Mouse (Mus musculus) neural tube, embryonic 11.5 days (tissue): ENCODE measurements around the gene Slc15a3. TPM values are rescaled to one million over a fixed set of nuclear protein-coding genes. Genes with fewer than 3 reads are reported as not detected.

Source experiments
- ATAC-seq: fragments of 200-750 bp; cut with Nextera tagmentation; 2 replicates; pipeline ENCODE4 v1.8.0; 2017; ENCODE audit warnings: moderate number of reproducible peaks, mild to moderate bottlenecking, moderate TSS enrichment, moderate library complexity; ENCODE audit not compliant: insufficient read depth, low FRiP score, low TSS enrichment
- DNase-seq: peaks from one replicate; pipeline ENCODE4 v3.0.0-alpha.2; 2015; ENCODE audit warnings: low spot score
- H3K27ac ChIP-seq: fragments of 300-500 bp; sonication (generic); 2 replicates; pipeline ENCODE4 v1.5.1; 2014; ENCODE audit warnings: low read depth, mild to moderate bottlenecking, low read length
- H3K27me3 ChIP-seq: fragments of 300-500 bp; sonication (generic); 2 replicates; pipeline ENCODE4 v1.6.1; 2014; ENCODE audit warnings: mild to moderate bottlenecking, low read length, mixed read lengths; ENCODE audit not compliant: control insufficient read depth, insufficient read depth
- H3K36me3 ChIP-seq: fragments of 300-500 bp; sonication (generic); 2 replicates; pipeline ENCODE4 v1.6.1; 2014; ENCODE audit warnings: mild to moderate bottlenecking, low read length, moderate library complexity, mixed read lengths; ENCODE audit not compliant: control insufficient read depth, insufficient read depth
- H3K4me1 ChIP-seq: fragments of 300-500 bp; sonication (generic); 2 replicates; pipeline ENCODE4 v1.6.1; 2014; ENCODE audit warnings: low read length, mixed read lengths; ENCODE audit not compliant: control insufficient read depth, insufficient read depth
- H3K4me2 ChIP-seq: fragments of 300-500 bp; sonication (generic); 2 replicates; pipeline ENCODE4 v1.6.1; 2014; ENCODE audit warnings: low read depth, mild to moderate bottlenecking, moderate library complexity
- H3K4me3 ChIP-seq: fragments of 300-500 bp; sonication (generic); 2 replicates; pipeline ENCODE4 v1.5.1; 2014; ENCODE audit warnings: low read depth, low read length
- H3K9ac ChIP-seq: fragments of 300-500 bp; sonication (generic); 2 replicates; pipeline ENCODE4 v1.6.1; 2014; ENCODE audit warnings: mild to moderate bottlenecking, low read length
- H3K9me3 ChIP-seq: fragments of 300-500 bp; sonication (generic); 2 replicates; pipeline ENCODE4 v1.6.1; 2016; ENCODE audit warnings: low read length; ENCODE audit not compliant: control insufficient read depth
- WGBS: fragments of 180-500 bp; shearing (Covaris S2); extraction: QIAGEN DNeasy Blood & Tissue Kit; methylation state at CpG from one replicate; pipeline ENCODE4 v1.1.7; 2014; 5-methylcytosine and 5-hydroxymethylcytosine counted together
- polyA plus RNA-seq: library from polyadenylated mRNA; unstranded; fragments of >200 nt; fragmentation: Nextera tagmentation; extraction: Ambion mirVana; gene quantifications from 2 replicates; pipeline ENCODE4 v1.2.1, GENCODE M21; 2014

Gene Slc15a3
- polyA plus RNA-seq, 1 experiment from 2014 or later = 0.09 TPM

GRCm38 (mm10) chr19:10832030-10832429 lies 7.5 kb upstream of the Slc15a3 start:
- no peak for ATAC-seq
- Histone ChIP-seq H3K4me2 (no peak overlapping the region), H3K27me3 (no peaks in the 10 kb centered on the region), H3K4me1 (no peaks in the 10 kb centered on the region), H3K27ac (no peak overlapping the region), H3K9ac (no peak overlapping the region), H3K9me3 (0 out of 2 replicates have a peak, but pooled peaks cover 4% of the 10 kb centered on the region), H3K36me3 (no peaks in the 10 kb centered on the region), H3K4me3 (no peak overlapping the region)
- DNase-seq = no peak
- 83% methylated on average over 3 of the region's 3 CpGs for WGBS

GRCm38 (mm10) chr19:10833611-10834010 lies 5.9 kb upstream of the Slc15a3 start:
- Histone ChIP-seq H3K27ac (no peak overlapping the region), H3K9ac (no peak overlapping the region), H3K4me1 (no peaks in the 10 kb centered on the region), H3K4me3 (no peak overlapping the region), H3K36me3 (no peaks in the 10 kb centered on the region), H3K9me3 (0 out of 2 replicates have a peak, but pooled peaks cover 4% of the 10 kb centered on the region), H3K4me2 (no peak overlapping the region), H3K27me3 (no peaks in the 10 kb centered on the region)
- no peak for ATAC-seq
- WGBS = 81% methylated on average over 3 of the region's 3 CpGs
- no peak for DNase-seq

GRCm38 (mm10) chr19:10835671-10836070 lies 3.9 kb upstream of the Slc15a3 start:
- H3K4me3 ChIP-seq = no peak overlapping the region
- DNase-seq (no peak), ATAC-seq (no peak)
- H3K4me1 ChIP-seq = no peaks in the 10 kb centered on the region
- no peaks in the 10 kb centered on the region for H3K36me3 ChIP-seq
- no peak overlapping the region for H3K9ac ChIP-seq
- 70% methylated on average over 3 of the region's 3 CpGs for WGBS
- no peak overlapping the region for H3K4me2 ChIP-seq
- H3K9me3 ChIP-seq = 0 out of 2 replicates have a peak, but pooled peaks cover 4% of the 10 kb centered on the region
- H3K27ac ChIP-seq = no peak overlapping the region
- H3K27me3 ChIP-seq = no peaks in the 10 kb centered on the region

GRCm38 (mm10) chr19:10841721-10842626 lies 2.4 kb downstream of the Slc15a3 start:
- H3K4me1 ChIP-seq = no peaks in the 10 kb centered on the region
- 51% methylated on average over 16 of the region's 16 CpGs for WGBS
- no peaks in the 10 kb centered on the region for H3K27me3 ChIP-seq
- no peak for ATAC-seq
- no peak overlapping the region for H3K27ac ChIP-seq
- no peaks in the 10 kb centered on the region for H3K36me3 ChIP-seq
- H3K9ac ChIP-seq = no peak overlapping the region
- no peaks in the 10 kb centered on the region for H3K9me3 ChIP-seq
- no peak overlapping the region for H3K4me3 ChIP-seq
- H3K4me2 ChIP-seq = no peak overlapping the region
- DNase-seq = no peak

GRCm38 (mm10) chr19:10842914-10843313 lies 3.4 kb downstream of the Slc15a3 start:
- 58% methylated on average over 24 of the region's 24 CpGs for WGBS
- H3K4me3 ChIP-seq = no peak overlapping the region
- no peaks in the 10 kb centered on the region for H3K27me3 ChIP-seq
- H3K4me2 ChIP-seq = no peak overlapping the region
- DNase-seq (no peak), ATAC-seq (no peak)
- no peaks in the 10 kb centered on the region for H3K9me3 ChIP-seq
- H3K36me3 ChIP-seq = no peaks in the 10 kb centered on the region
- no peaks in the 10 kb centered on the region for H3K4me1 ChIP-seq
- no peak overlapping the region for H3K27ac ChIP-seq
- H3K9ac ChIP-seq = no peak overlapping the region

GRCm38 (mm10) chr19:10844206-10844605 lies 4.7 kb downstream of the Slc15a3 start:
- Histone ChIP-seq H3K4me1 (no peaks in the 10 kb centered on the region), H3K9ac (no peak overlapping the region), H3K9me3 (no peaks in the 10 kb centered on the region), H3K4me2 (no peak overlapping the region), H3K27ac (no peak overlapping the region), H3K4me3 (no peak overlapping the region), H3K27me3 (no peaks in the 10 kb centered on the region), H3K36me3 (no peaks in the 10 kb centered on the region)
- 89% methylated on average over 4 of the region's 5 CpGs for WGBS
- ATAC-seq = no peak
- no peak for DNase-seq

- Histone ChIP-seq H3K4me3 (no peak overlapping the region), H3K4me2 (no peak overlapping the region), H3K9ac (no peak overlapping the region), H3K36me3 (no peaks in the 10 kb centered on the region), H3K9me3 (no peaks in the 10 kb centered on the region), H3K27ac (no peak overlapping the region), H3K4me1 (no peaks in the 10 kb centered on the region), H3K27me3 (no peaks in the 10 kb centered on the region)
- DNase-seq (no peak), ATAC-seq (no peak)
- whole genome bisulfite sequencing = 90% methylated on average over 3 of the region's 3 CpGs
Measured at GRCm38 (mm10) chr19:10845454-10845853, 5.9 kb downstream of the Slc15a3 start.

GRCm38 (mm10) chr19:10846150-10846549 lies 6.6 kb downstream of the Slc15a3 start:
- no peak for ATAC-seq
- WGBS = 63% methylated on average over 7 of the region's 7 CpGs
- Histone ChIP-seq H3K9me3 (no peaks in the 10 kb centered on the region), H3K4me1 (no peaks in the 10 kb centered on the region), H3K4me3 (no peak overlapping the region), H3K36me3 (no peaks in the 10 kb centered on the region), H3K4me2 (no peak overlapping the region), H3K9ac (no peak overlapping the region), H3K27me3 (no peaks in the 10 kb centered on the region), H3K27ac (no peak overlapping the region)
- DNase-seq = no peak
